Mouse (Mus musculus): ENCODE measurements around the gene Sh3rf1. TPM values are rescaled to one million over a fixed set of nuclear protein-coding genes. Genes with fewer than 3 reads are reported as not detected.

Sh3rf1 gene
- polyA plus RNA-seq, 1 experiment = 13.8 TPM

GRCm38 (mm10) chr8:61194306-61194925 is 29.3 kb upstream of the Sh3rf1 start:
- Histone ChIP-seq H3K4me3 (ENCODE audit: insufficient read depth, low read length) (no peak overlapping the region), H3K27ac (ENCODE audit: insufficient read depth, low read length) (no peak overlapping the region), H3K4me1 (ENCODE audit: control insufficient read depth, insufficient read depth, low read length) (no peaks in the 10 kb centered on the region)
- TF ChIP-seq POLR2A (IDR thresholded peaks at IDR 0.05; ENCODE audit: extremely low read depth, insufficient read depth, low read length) (no peak), CTCF (IDR thresholded peaks at IDR 0.05; ENCODE audit: extremely low read depth, insufficient read depth, low read length) (no peak)

- H3K4me1 ChIP-seq (ENCODE audit: control insufficient read depth, insufficient read depth, low read length) = no peaks in the 10 kb centered on the region
- H3K4me3 ChIP-seq (ENCODE audit: insufficient read depth, low read length) = no peak overlapping the region
- no peak for TF ChIP-seq POLR2A (IDR thresholded peaks at IDR 0.05; ENCODE audit: extremely low read depth, insufficient read depth, low read length)
- no peak for TF ChIP-seq CTCF (IDR thresholded peaks at IDR 0.05; ENCODE audit: extremely low read depth, insufficient read depth, low read length)
- no peak overlapping the region for H3K27ac ChIP-seq (ENCODE audit: insufficient read depth, low read length)
Measured at GRCm38 (mm10) chr8:61200254-61200887, 23.3 kb upstream of the Sh3rf1 start.

- TF ChIP-seq POLR2A (IDR thresholded peaks at IDR 0.05; ENCODE audit: extremely low read depth, insufficient read depth, low read length) = no peak
- TF ChIP-seq CTCF (IDR thresholded peaks at IDR 0.05; ENCODE audit: extremely low read depth, insufficient read depth, low read length) = no peak
- H3K4me3 ChIP-seq (ENCODE audit: insufficient read depth, low read length) = no peak overlapping the region
- H3K4me1 ChIP-seq (ENCODE audit: control insufficient read depth, insufficient read depth, low read length) = no peaks in the 10 kb centered on the region
- no peak overlapping the region for H3K27ac ChIP-seq (ENCODE audit: insufficient read depth, low read length)
Measured at GRCm38 (mm10) chr8:61203035-61203826, 20.4 kb upstream of the Sh3rf1 start.

GRCm38 (mm10) chr8:61206876-61207275 is 16.8 kb upstream of the Sh3rf1 start:
- TF ChIP-seq CTCF (IDR thresholded peaks at IDR 0.05; ENCODE audit: extremely low read depth, insufficient read depth, low read length) (no peak), POLR2A (IDR thresholded peaks at IDR 0.05; ENCODE audit: extremely low read depth, insufficient read depth, low read length) (no peak)

GRCm38 (mm10) chr8:61207636-61208035 is 16.0 kb upstream of the Sh3rf1 start:
- peaks cover 2% of the 10 kb centered on the region; the same call in 1 of the 2 replicates for H3K4me1 ChIP-seq (ENCODE audit: control insufficient read depth, insufficient read depth, low read length)
- H3K27ac ChIP-seq (ENCODE audit: insufficient read depth, low read length) = no peak overlapping the region
- H3K4me3 ChIP-seq (ENCODE audit: insufficient read depth, low read length) = no peak overlapping the region
- no peak for TF ChIP-seq POLR2A (IDR thresholded peaks at IDR 0.05; ENCODE audit: extremely low read depth, insufficient read depth, low read length)

More at GRCm38 (mm10) chr8:61206876-61207275, 16.8 kb upstream of the Sh3rf1 start:
- Histone ChIP-seq H3K4me3 (ENCODE audit: insufficient read depth, low read length) (no peak overlapping the region), H3K4me1 (ENCODE audit: control insufficient read depth, insufficient read depth, low read length) (peaks cover 2% of the 10 kb centered on the region; the same call in 1 of the 2 replicates), H3K27ac (ENCODE audit: insufficient read depth, low read length) (no peak overlapping the region)

- Histone ChIP-seq H3K27ac (ENCODE audit: insufficient read depth, low read length) (no peak overlapping the region), H3K4me3 (ENCODE audit: insufficient read depth, low read length) (no peak overlapping the region)
- TF ChIP-seq CTCF (IDR thresholded peaks at IDR 0.05; ENCODE audit: extremely low read depth, insufficient read depth, low read length) = no peak
- TF ChIP-seq POLR2A (IDR thresholded peaks at IDR 0.05; ENCODE audit: extremely low read depth, insufficient read depth, low read length) = no peak
Measured at GRCm38 (mm10) chr8:61208719-61209118, 15.0 kb upstream of the Sh3rf1 start.

GRCm38 (mm10) chr8:61210836-61211235 is 12.8 kb upstream of the Sh3rf1 start:
- peaks cover 2% of the 10 kb centered on the region; the same call in 1 of the 2 replicates for H3K4me1 ChIP-seq (ENCODE audit: control insufficient read depth, insufficient read depth, low read length)
- H3K27ac ChIP-seq (ENCODE audit: insufficient read depth, low read length) = no peak overlapping the region; the same call in 1 of the 2 replicates
- TF ChIP-seq POLR2A (IDR thresholded peaks at IDR 0.05; ENCODE audit: extremely low read depth, insufficient read depth, low read length) = no peak
- TF ChIP-seq CTCF (IDR thresholded peaks at IDR 0.05; ENCODE audit: extremely low read depth, insufficient read depth, low read length) = no peak
- no peak overlapping the region for H3K4me3 ChIP-seq (ENCODE audit: insufficient read depth, low read length)

More at GRCm38 (mm10) chr8:61208719-61209118, 15.0 kb upstream of the Sh3rf1 start:
- peaks cover 2% of the 10 kb centered on the region; the same call in 1 of the 2 replicates for H3K4me1 ChIP-seq (ENCODE audit: control insufficient read depth, insufficient read depth, low read length)

GRCm38 (mm10) chr8:61215081-61215819 is 8.4 kb upstream of the Sh3rf1 start:
- Histone ChIP-seq H3K4me1 (ENCODE audit: control insufficient read depth, insufficient read depth, low read length) (peaks cover 2% of the 10 kb centered on the region; the same call in 1 of the 2 replicates), H3K27ac (ENCODE audit: insufficient read depth, low read length) (no peak overlapping the region), H3K4me3 (ENCODE audit: insufficient read depth, low read length) (no peak overlapping the region)
- TF ChIP-seq CTCF (IDR thresholded peaks at IDR 0.05; ENCODE audit: extremely low read depth, insufficient read depth, low read length) = no peak
- TF ChIP-seq POLR2A (IDR thresholded peaks at IDR 0.05; ENCODE audit: extremely low read depth, insufficient read depth, low read length) = no peak

GRCm38 (mm10) chr8:61217017-61217416 is 6.7 kb upstream of the Sh3rf1 start:
- H3K27ac ChIP-seq (ENCODE audit: insufficient read depth, low read length) = no peak overlapping the region
- no peak for TF ChIP-seq POLR2A (IDR thresholded peaks at IDR 0.05; ENCODE audit: extremely low read depth, insufficient read depth, low read length)
- TF ChIP-seq CTCF (IDR thresholded peaks at IDR 0.05; ENCODE audit: extremely low read depth, insufficient read depth, low read length) = no peak
- no peaks in the 10 kb centered on the region; the same call in 1 of the 2 replicates for H3K4me1 ChIP-seq (ENCODE audit: control insufficient read depth, insufficient read depth, low read length)
- no peak overlapping the region for H3K4me3 ChIP-seq (ENCODE audit: insufficient read depth, low read length)

All from cortical plate, adult 2 months (tissue).